18 mouse cellular contexts compared by ENCODE assay signal in genomic region chr10:42068497-42068896, GRCm38 (mm10). TPM values are rescaled to one million over a fixed set of nuclear protein-coding genes. Genes with fewer than 3 reads are reported as not detected.
A peak's percentile ranks its signal among the peaks of the same experiment; 100 is the strongest.
DNase-seq lines count a peak whose midpoint lies in the region; ATAC-seq and TF ChIP-seq lines count a peak whose summit lies in the region.
"Had no signal": no experiment of that assay in that cellular context is flagged by ENCODE, and none has a peak within 500 bp of the region (broad histone marks: within the 10 kb centered on the region; RNA-seq: fewer than 3 reads in every experiment).

No protein-coding gene starts in this region.

- no peaks in the 10 kb centered on the region for H3K36me3 ChIP-seq in thymus, adult 2 months (ENCODE audit: control insufficient read depth, insufficient read depth, low read length)
- no peaks in the 10 kb centered on the region for H3K36me3 ChIP-seq in neural tube, embryonic 15.5 days
- H3K36me3 ChIP-seq: hindbrain, embryonic 15.5 days; limb, embryonic 13.5 days had no signal

- no peak for TF ChIP-seq POLR2A in thymus, adult 2 months (IDR thresholded peaks at IDR 0.05; ENCODE audit: control insufficient read depth, extremely low read depth, insufficient read depth, low read length, poor library complexity)

- no peak overlapping the region for H3K4me3 ChIP-seq in thymus, adult 2 months (ENCODE audit: control insufficient read depth, insufficient read depth, low read length)
- no peak overlapping the region for H3K4me3 ChIP-seq in neural tube, embryonic 15.5 days (replicated peaks)
- H3K4me3 ChIP-seq: hindbrain, embryonic 15.5 days; layer of hippocampus, adult 2 months; limb, embryonic 13.5 days had no signal

- ATAC-seq in megakaryocyte, adult 5-6 weeks (ENCODE audit: poor library complexity, severe bottlenecking), result peak; percentile 83
- ATAC-seq in neural tube, embryonic 15.5 days (ENCODE audit: low FRiP score), result no peak

- WGBS in thymus, adult 2 months, result 8% methylated on average over 2 of the region's 2 CpGs
- 67% methylated on average over 2 of the region's 2 CpGs for WGBS in neural tube, embryonic 15.5 days

- DNase-seq in spleen, postnatal 36 days (ENCODE audit: low spot score in 2 of 2), result peak; percentile 49 to 51
- DNase-seq in spleen, postnatal 10 days (ENCODE audit: low spot score in 2 of 2), result no peak
- DNase-seq in thymus, adult 2 months, result peak; percentile 56
- DNase-seq in cerebellum, postnatal 10 days, result no peak
- no peak for DNase-seq in testis, postnatal 14 days (ENCODE audit: low spot score)
- DNase-seq: cerebellum, postnatal 14 days; gastrocnemius, postnatal 14 days; heart, postnatal 14 days; kidney, adult 18-20 months; kidney, postnatal 10 days; lung, postnatal 14 days had no signal

- no peaks in the 10 kb centered on the region for H3K9me3 ChIP-seq in neural tube, embryonic 15.5 days (replicated peaks)
- H3K9me3 ChIP-seq: hindbrain, embryonic 15.5 days; limb, embryonic 13.5 days had no signal

- no peak overlapping the region for H3K27ac ChIP-seq in thymus, adult 2 months (ENCODE audit: control insufficient read depth, insufficient read depth, low read length)
- no peak overlapping the region for H3K27ac ChIP-seq in neural tube, embryonic 15.5 days (replicated peaks)
- H3K27ac ChIP-seq: hindbrain, embryonic 15.5 days; layer of hippocampus, adult 2 months; limb, embryonic 13.5 days had no signal

- H3K9ac ChIP-seq in neural tube, embryonic 15.5 days (replicated peaks), result no peak overlapping the region
- H3K9ac ChIP-seq: hindbrain, embryonic 15.5 days; limb, embryonic 13.5 days had no signal

- TF ChIP-seq CTCF in thymus, adult 2 months (IDR thresholded peaks at IDR 0.05; ENCODE audit: borderline replicate concordance, control insufficient read depth, extremely low read depth, insufficient read depth, low read length, poor library complexity), result no peak

- H3K4me1 ChIP-seq in thymus, adult 2 months (replicated peaks; ENCODE audit: control insufficient read depth, insufficient read depth, low read length), result peaks cover 32% of the 10 kb centered on the region
- H3K4me1 ChIP-seq in neural tube, embryonic 15.5 days, result peaks cover 11% of the 10 kb centered on the region

- no peaks in the 10 kb centered on the region for H3K27me3 ChIP-seq in thymus, adult 2 months (ENCODE audit: control insufficient read depth, insufficient read depth, low read length)
- H3K27me3 ChIP-seq in neural tube, embryonic 15.5 days (replicated peaks), result no peaks in the 10 kb centered on the region
- H3K27me3 ChIP-seq: hindbrain, embryonic 15.5 days; limb, embryonic 13.5 days had no signal

- no peak overlapping the region for H3K4me2 ChIP-seq in neural tube, embryonic 15.5 days
- H3K4me2 ChIP-seq: heart, embryonic 11.5 days; hindbrain, embryonic 15.5 days; limb, embryonic 13.5 days; midbrain, embryonic 11.5 days had no signal

RNA-seq across cellular contexts. Expression of gene Armc2, which starts 50.3 kb away (rescaled TPM):
- 1.2 TPM in 1 of 2 replicates, not detected in the other for total RNA-seq in megakaryocyte, adult 5-6 weeks (2015)
- total RNA-seq in megakaryocyte, adult 5-6 weeks (2017), result not detected in 2 replicates
- 0.15 and 0.46 TPM in 2 replicates for polyA plus RNA-seq in thymus, adult 2 months (2012; rRNA removed)
- polyA plus RNA-seq in neural tube, embryonic 15.5 days (2015; fragmentation: Nextera tagmentation; extraction: Ambion mirVana), result 7.1 and 10.2 TPM in 2 replicates

Comparison
In these comparisons a context has a peak if more than half of its experiments do, and no peak if none do; other contexts are left out.
1. DNase-seq: peak in spleen, postnatal 36 days (2 of 2) and thymus, adult 2 months (single experiment); none in spleen, postnatal 10 days (0 of 2), cerebellum, postnatal 10 days (0 of 2) and testis, postnatal 14 days (single experiment).